Mouse (Mus musculus) erythroid progenitor cell, adult 5-6 weeks (primary cell): ENCODE results near the gene Rbp3. TPM values are rescaled to one million over a fixed set of nuclear protein-coding genes. Genes with fewer than 3 reads are reported as not detected.

Experiments
- ATAC-seq: replicated peaks from 2 replicates; pipeline ENCODE4 v1.8.0; 2016; ENCODE audit warnings: moderate number of reproducible peaks, mild to moderate bottlenecking, moderate TSS enrichment, inconsistent platforms; ENCODE audit not compliant: poor library complexity, low FRiP score, severe bottlenecking
- total RNA-seq, 2 experiments: library from RNA; stranded (forward) in 1 of 2; stranded (reverse) in 1 of 2; fragments of 150-400 nt in 1 of 2; fragments of 186-747, 209-891 nt in 1 of 2; gene quantifications; 2 replicates each; pipeline versions ENCODE4 v1.2.3 to v1.2.4; 2015 to 2017; ENCODE audit warnings: low replicate concordance in 2 of 2

Rbp3 gene
- total RNA-seq, 2 experiments from 2014 or later, result not detected

DNA sequence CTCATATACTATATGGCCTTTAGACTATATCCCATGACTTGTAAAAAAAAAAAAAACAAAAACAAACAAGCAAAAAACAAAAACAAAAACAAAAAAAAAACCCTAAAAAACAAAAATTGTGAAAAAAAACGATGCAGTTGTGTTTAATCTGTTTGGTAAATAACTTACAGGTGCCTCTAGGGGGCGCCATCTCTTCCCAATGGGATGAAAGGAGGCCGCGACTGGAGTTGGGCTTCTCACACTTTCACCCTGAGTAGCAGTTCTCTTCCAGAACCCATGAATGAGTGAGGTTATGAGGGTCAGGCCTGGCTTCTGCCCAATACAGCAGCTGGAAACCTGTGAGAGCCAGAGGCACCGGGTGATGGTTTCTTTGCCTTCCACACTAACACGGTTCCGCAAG is 11.9 kb downstream of the Rbp3 start:
- no peak for ATAC-seq

GRCm38 (mm10) chr14:33972679-33973078 is 18.9 kb downstream of the Rbp3 start:
- ATAC-seq, result no peak

DNA sequence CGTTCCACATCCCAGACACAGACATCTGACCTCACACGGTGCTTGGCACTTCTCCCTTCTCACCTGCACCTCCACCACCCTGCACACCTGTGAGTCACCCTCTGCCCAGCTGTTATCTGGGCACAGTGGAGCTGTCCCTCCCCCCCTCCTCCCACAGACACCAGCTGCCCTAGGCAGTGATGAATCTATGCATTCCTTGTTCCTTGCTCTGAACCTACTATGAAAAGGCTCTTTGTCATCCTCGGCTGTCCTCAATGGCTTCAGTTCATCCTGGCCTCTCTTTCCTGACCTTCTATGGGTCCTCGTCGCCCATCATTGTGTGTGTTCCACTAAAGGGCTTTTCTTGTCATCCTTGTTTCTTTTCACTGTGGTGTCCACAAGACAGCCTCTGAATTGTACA is 20.9 kb downstream of the Rbp3 start:
- ATAC-seq, result no peak

DNA sequence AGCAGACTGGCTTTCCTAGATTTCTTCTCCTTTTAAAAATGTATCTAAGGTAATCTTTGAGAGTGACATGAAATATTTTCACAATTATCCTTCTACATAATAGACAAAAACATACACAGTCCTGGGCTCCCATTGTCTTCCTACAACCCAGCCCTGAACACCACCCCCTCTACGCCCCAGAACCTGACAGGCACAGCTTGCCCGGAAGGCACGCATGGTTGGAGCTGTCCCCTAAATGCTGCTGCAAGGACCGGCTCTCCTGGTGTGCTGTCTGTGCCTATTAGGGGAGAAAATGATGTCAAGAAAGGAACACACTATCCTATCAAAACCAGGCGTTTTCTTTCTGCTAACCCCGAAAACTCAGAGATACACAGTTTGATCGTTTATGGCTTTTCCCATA is 23.9 kb downstream of the Rbp3 start:
- no peak for ATAC-seq

- ATAC-seq, result no peak
Measured at GRCm38 (mm10) chr14:33978604-33979059, 24.8 kb downstream of the Rbp3 start, which contains the start of gene Zfp488. TSS of gene Zfp488 (minus strand) at chr14:33978764.

GRCm38 (mm10) chr14:33989201-33989600 is 35.4 kb downstream of the Rbp3 start:
- ATAC-seq, result no peak

DNA sequence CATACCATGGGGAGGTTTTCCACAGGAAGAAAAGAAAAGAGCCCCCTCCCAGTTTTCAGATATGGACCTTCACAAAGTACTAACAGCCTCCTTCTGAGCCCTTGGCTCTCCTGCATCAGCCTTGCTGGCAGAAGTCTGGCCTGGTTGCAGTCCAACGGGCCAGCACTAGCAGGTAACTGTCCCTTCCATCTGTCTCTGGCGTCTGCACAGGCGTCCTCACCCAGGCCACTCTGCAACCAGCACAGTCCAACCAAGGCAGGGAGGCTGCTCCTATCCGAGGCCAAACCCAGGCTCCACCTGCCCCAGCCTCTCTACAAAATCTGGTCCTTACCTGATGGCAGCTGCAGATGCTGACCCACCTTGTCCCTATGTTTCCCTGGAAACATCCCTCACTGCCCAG is 38.2 kb downstream of the Rbp3 start:
- ATAC-seq, result no peak

DNA sequence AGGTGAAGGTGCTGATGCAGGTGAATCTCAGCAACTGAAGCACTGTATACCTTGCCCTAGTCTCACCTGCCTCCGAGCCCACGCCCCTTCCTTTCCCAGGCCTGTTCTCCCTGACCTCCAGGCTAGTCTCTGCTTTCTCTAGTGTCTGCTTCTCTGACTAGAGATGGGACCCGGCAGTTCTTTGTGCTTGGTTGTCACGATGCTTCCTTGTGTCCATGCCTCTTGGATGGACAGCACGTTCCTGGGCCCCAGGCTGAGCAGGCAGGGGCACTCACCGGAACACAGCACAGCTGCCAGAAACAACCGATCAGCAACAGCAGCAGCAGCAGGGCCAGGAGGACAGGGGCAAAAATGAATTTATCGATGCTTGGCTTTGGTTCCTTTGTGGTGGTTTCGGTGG is 39.2 kb downstream of the Rbp3 start:
- no peak for ATAC-seq

GRCm38 (mm10) chr14:33993521-33994289 is 39.9 kb downstream of the Rbp3 start:
- no peak for ATAC-seq

GRCm38 (mm10) chr14:33997427-33997826 is 43.6 kb downstream of the Rbp3 start:
- ATAC-seq, result no peak

GRCm38 (mm10) chr14:34000076-34000475 is 46.3 kb downstream of the Rbp3 start:
- ATAC-seq, result no peak

DNA sequence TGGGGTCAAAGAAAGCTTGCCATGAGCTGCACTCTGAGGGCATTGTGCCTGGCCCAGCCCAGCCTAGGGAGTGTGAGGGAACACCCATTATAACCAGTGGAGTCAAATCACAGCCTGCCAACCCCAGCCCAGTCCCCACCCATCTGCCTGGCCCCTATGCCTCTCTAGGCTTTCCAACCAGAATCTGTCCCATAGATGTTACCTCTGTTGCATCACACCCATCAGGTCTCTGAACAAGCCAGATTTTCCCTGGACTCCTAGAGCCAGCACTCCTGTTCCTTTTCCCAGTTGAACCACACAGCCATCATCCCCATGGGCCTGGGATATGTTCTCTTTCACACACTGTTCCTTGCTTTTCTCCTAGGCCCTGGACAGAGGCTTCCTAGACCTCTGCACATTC is 47.6 kb downstream of the Rbp3 start:
- no peak for ATAC-seq

DNA sequence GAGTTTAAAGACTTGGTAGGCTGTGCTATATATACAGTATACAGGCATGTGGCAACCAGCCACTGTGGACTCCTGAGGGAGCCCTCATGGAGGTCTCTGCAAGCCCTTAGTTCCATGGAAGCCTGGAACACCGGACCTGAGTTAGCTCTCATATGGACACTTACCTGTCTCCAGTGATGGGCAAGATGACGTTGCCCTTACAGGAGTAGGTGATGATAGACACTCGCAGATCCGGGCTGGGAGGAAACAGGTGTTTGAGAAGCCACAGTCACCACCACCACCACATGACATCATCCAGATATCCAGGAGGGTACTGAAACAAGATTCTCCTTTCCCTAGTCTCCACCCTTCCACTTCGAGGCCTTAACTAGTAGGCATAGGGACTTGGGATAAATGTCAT is 48.6 kb downstream of the Rbp3 start:
- no peak for ATAC-seq

Other genes with a start within 250 kb of the Rbp3 start
- gene Gdf10, start 30.4 kb upstream of the Rbp3 start, total RNA-seq (2015; ENCODE audit: low replicate concordance), result not detected in 2 replicates
- not detected in 2 replicates for gene Gdf10, start 30.4 kb upstream of the Rbp3 start, total RNA-seq (2017; ENCODE audit: low replicate concordance)
- not detected in 2 replicates for gene Gdf2, start 13.0 kb upstream of the Rbp3 start, total RNA-seq (2015; ENCODE audit: low replicate concordance)
- not detected in 2 replicates for gene Gdf2, start 13.0 kb upstream of the Rbp3 start, total RNA-seq (2017; ENCODE audit: low replicate concordance)
- gene Zfp488, start 24.8 kb downstream of the Rbp3 start, total RNA-seq (2015; ENCODE audit: low replicate concordance), result 0.84 TPM in 1 of 2 replicates, not detected in the other
- gene Zfp488, start 24.8 kb downstream of the Rbp3 start, total RNA-seq (2017; ENCODE audit: low replicate concordance), result not detected in 2 replicates
- not detected in 2 replicates for gene Gm30083, start 61.2 kb downstream of the Rbp3 start, total RNA-seq (2015; ENCODE audit: low replicate concordance)
- gene Gm30083, start 61.2 kb downstream of the Rbp3 start, total RNA-seq (2017; ENCODE audit: low replicate concordance), result not detected in 2 replicates
- gene Gm5460, start 62.8 kb downstream of the Rbp3 start, total RNA-seq (2015; ENCODE audit: low replicate concordance), result not detected in 2 replicates
- gene Gm5460, start 62.8 kb downstream of the Rbp3 start, total RNA-seq (2017; ENCODE audit: low replicate concordance), result not detected in 2 replicates
- gene Antxrl, start 98.7 kb downstream of the Rbp3 start, total RNA-seq (2015; ENCODE audit: low replicate concordance), result not detected in 2 replicates
- not detected in 2 replicates for gene Antxrl, start 98.7 kb downstream of the Rbp3 start, total RNA-seq (2017; ENCODE audit: low replicate concordance)
- not detected in 2 replicates for gene Anxa8, start 132.0 kb downstream of the Rbp3 start, total RNA-seq (2015; ENCODE audit: low replicate concordance)
- gene Anxa8, start 132.0 kb downstream of the Rbp3 start, total RNA-seq (2017; ENCODE audit: low replicate concordance), result not detected in 2 replicates
- gene A630023A22Rik, start 148.8 kb downstream of the Rbp3 start, total RNA-seq (2015; ENCODE audit: low replicate concordance), result not detected in 2 replicates
- not detected in 2 replicates for gene A630023A22Rik, start 148.8 kb downstream of the Rbp3 start, total RNA-seq (2017; ENCODE audit: low replicate concordance)
- gene Npy4r, start 198.5 kb downstream of the Rbp3 start, total RNA-seq (2015; ENCODE audit: low replicate concordance), result not detected in 2 replicates
- gene Npy4r, start 198.5 kb downstream of the Rbp3 start, total RNA-seq (2017; ENCODE audit: low replicate concordance), result not detected in 2 replicates
- gene Gprin2, start 247.7 kb downstream of the Rbp3 start, total RNA-seq (2015; ENCODE audit: low replicate concordance), result not detected in 2 replicates
- not detected in 2 replicates for gene Gprin2, start 247.7 kb downstream of the Rbp3 start, total RNA-seq (2017; ENCODE audit: low replicate concordance)